Mouse (Mus musculus): ENCODE results near the gene Ttc7b.

DNA sequence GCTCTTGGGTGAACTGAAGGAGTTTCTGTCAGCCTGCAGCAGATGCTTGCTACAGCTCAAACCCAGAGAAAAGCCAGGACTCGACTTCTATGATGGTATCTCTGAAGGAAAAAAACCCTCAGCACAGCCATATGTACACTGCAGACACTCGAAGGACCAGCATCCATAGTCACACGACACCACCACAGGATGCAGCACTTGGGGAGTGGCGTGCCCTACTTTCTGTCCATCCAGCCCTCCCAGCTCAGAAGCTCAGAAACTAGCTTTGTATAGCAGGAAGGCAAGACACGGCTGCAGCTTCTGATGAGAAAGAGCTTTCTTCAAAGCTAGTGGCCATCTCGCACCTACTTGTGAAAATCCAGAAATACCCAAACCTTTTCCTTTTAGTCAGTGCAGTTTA lies 104.8 kb downstream of the Ttc7b start:
- TF ChIP-seq CTCF (IDR thresholded peaks at IDR 0.05; ENCODE audit: extremely low read depth, insufficient read depth, insufficient read length, insufficient replicate concordance) (no peak), POLR2A (IDR thresholded peaks at IDR 0.05; ENCODE audit: low read depth, low read length) (no peak)

Measured in spleen, adult 2 months (tissue).